Mouse (Mus musculus) cortical plate, adult 2 months (tissue): ENCODE data around the gene Amacr.

Experiments used
- CTCF ChIP-seq: fragments of 200-500 bp; IDR thresholded peaks from 2 replicates; pipeline ENCODE4 v1.5.1; 2011; ENCODE audit warnings: mild to moderate bottlenecking, control low read depth, low read length; ENCODE audit not compliant: insufficient read depth; ENCODE audit errors: extremely low read depth
- POLR2A ChIP-seq: fragments of 200-500 bp; IDR thresholded peaks from 2 replicates; pipeline ENCODE4 v1.6.1; 2011; ENCODE audit warnings: mild to moderate bottlenecking, low read length, control low read depth; ENCODE audit not compliant: insufficient read depth; ENCODE audit errors: extremely low read depth

DNA sequence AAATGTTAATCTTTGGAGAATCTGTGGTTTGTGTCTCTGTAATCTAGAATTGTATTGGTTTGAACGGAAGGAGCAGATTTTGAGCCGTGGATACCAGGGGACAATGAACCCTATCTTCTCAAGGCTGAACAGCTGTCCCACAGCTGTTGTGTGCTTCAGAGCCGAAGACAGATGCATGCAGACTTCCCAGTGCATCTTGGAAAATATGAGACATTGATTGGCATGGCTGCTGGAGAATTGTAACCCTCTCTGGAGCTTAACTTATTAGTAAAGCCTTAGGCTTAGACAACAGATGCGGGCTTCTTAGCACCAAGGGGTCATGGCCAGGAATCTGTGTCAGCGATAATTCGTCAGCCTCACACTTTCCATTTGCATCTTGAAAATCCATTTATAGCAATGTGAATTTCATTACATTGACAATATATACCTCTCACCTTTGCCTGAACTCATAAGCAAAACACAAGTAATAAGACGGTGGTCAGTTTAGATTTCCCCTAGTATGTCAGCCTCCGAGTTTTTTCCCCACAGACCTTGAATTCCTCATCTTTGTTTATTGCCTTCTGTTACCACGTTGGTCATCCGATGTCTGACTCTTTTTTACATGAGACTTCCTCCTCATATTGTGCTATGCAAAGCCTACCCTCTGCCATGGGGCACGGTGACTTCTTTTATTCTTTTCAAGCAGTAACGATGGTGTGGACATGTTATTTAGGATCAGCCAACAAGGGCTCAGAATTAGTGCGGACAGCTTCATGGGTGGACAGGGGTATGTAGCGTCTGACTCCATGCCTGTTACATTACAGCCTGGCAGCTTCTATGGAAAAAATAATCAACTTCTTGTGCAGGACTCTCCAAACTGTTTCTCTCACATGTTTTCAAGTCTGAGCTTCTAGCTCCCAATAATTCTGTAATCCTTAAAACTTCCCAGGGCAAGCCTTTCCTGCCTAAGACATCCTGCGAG is 41.1 kb upstream of the Amacr start:
- TF ChIP-seq CTCF (no peak), POLR2A (no peak)
